Mouse (Mus musculus) thymus, adult 2 months (tissue): ENCODE data around the gene Sgca. TPM values are rescaled to one million over a fixed set of nuclear protein-coding genes. Genes with fewer than 3 reads are reported as not detected.

Experiments
- DNase-seq: peaks from one replicate; pipeline ENCODE4 v3.0.0; 2021
- H3K27ac ChIP-seq: fragments of 200-500 bp; 2 replicates; pipeline ENCODE4 v1.5.1; 2012; ENCODE audit warnings: low read length, control low read depth; ENCODE audit not compliant: control insufficient read depth, insufficient read depth
- H3K27me3 ChIP-seq: fragments of 200-500 bp; 2 replicates; pipeline ENCODE4 v1.6.1; 2012; ENCODE audit warnings: mild to moderate bottlenecking, low read length, moderate library complexity, mixed read lengths; ENCODE audit not compliant: control insufficient read depth, insufficient read depth
- H3K36me3 ChIP-seq: fragments of 200-500 bp; 2 replicates; pipeline ENCODE4 v1.6.1; 2012; ENCODE audit warnings: mild to moderate bottlenecking, low read length, moderate library complexity; ENCODE audit not compliant: control insufficient read depth, insufficient read depth
- H3K4me1 ChIP-seq: fragments of 200-500 bp; replicated peaks from 2 replicates; pipeline ENCODE4 v1.6.1; 2012; ENCODE audit warnings: low read length; ENCODE audit not compliant: control insufficient read depth, insufficient read depth
- H3K4me3 ChIP-seq: fragments of 200-500 bp; 2 replicates; pipeline ENCODE4 v1.5.1; 2012; ENCODE audit warnings: mild to moderate bottlenecking, low read length, control low read depth, moderate library complexity; ENCODE audit not compliant: control insufficient read depth, insufficient read depth
- CTCF ChIP-seq: fragments of 200-500 bp; IDR thresholded peaks from 2 replicates; pipeline ENCODE4 v1.5.1; 2012; ENCODE audit warnings: mild to moderate bottlenecking, control low read depth, low read length, moderate library complexity, borderline replicate concordance; ENCODE audit not compliant: control insufficient read depth, poor library complexity, insufficient read depth; ENCODE audit errors: extremely low read depth
- POLR2A ChIP-seq: fragments of 200-500 bp; IDR thresholded peaks from 2 replicates; pipeline ENCODE4 v1.6.1; 2012; ENCODE audit warnings: mild to moderate bottlenecking, low read length, control low read depth, moderate library complexity; ENCODE audit not compliant: control insufficient read depth, poor library complexity, insufficient read depth; ENCODE audit errors: extremely low read depth
- WGBS: fragments of 180-500 bp; shearing (Covaris S2); methylation state at CpG from one replicate; pipeline ENCODE4 v1.1.7; 2018; 5-methylcytosine and 5-hydroxymethylcytosine counted together
- polyA plus RNA-seq: library from polyadenylated mRNA; depleted of rRNA; stranded (reverse); fragments of >200 nt; gene quantifications from 2 replicates; pipeline ENCODE4 v1.2.3, GENCODE M21; 2012

Sgca gene
- polyA plus RNA-seq, 1 experiment: 59.1 TPM

DNA sequence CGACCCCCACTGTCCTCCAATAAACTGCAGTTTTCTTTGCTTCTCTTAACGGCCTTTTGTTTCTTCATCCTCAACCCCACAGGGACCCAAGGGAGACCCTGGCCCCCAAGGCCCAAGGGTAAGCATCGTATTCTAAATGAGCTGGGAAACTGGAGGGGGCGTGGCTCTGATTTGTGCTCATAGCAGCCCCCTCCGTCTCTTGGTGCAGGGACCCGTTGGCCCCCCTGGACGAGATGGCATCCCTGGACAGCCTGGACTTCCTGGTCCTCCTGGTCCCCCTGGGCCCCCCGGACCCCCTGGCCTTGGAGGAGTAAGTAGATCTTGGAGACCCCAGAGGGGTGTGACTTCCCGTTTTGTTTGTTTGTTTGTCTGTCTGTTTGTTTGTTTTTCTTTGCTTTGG, 37.8 kb downstream of the Sgca start:
- TF ChIP-seq CTCF (no peak), POLR2A (no peak)
- no peak for DNase-seq
- Histone ChIP-seq H3K27ac (no peak overlapping the region), H3K36me3 (no peaks in the 10 kb centered on the region), H3K4me1 (peaks cover 7% of the 10 kb centered on the region), H3K4me3 (no peak overlapping the region), H3K27me3 (peaks cover 3% of the 10 kb centered on the region; the same call in 1 of the 2 replicates)
- WGBS: 32% methylated on average over 9 of the region's 9 CpGs

DNA sequence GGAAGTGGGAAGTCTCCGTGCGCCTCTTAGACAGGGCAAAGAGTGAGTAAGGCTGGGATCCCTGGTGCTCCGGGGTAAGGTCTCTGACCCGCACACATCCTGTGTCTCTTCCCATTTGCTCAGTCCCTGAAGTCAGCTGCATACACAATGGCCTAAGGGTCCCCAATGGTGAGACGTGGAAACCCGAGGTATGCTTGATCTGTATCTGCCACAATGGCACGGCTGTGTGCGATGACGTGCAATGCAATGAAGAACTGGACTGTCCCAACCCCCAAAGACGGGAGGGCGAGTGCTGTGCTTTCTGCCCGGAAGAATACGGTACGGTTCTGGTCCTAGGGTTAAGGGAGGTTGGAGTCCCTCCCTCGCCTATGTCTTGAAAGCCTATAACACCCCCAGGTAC, 38.3 kb downstream of the Sgca start:
- DNase-seq: no peak
- 5% methylated on average over 15 of the region's 15 CpGs for WGBS
- Histone ChIP-seq H3K27ac (no peak overlapping the region), H3K36me3 (no peaks in the 10 kb centered on the region), H3K4me3 (no peak overlapping the region), H3K27me3 (peaks cover 3% of the 10 kb centered on the region; the same call in 1 of the 2 replicates), H3K4me1 (peaks cover 7% of the 10 kb centered on the region)
- TF ChIP-seq POLR2A (no peak), CTCF (no peak)

DNA sequence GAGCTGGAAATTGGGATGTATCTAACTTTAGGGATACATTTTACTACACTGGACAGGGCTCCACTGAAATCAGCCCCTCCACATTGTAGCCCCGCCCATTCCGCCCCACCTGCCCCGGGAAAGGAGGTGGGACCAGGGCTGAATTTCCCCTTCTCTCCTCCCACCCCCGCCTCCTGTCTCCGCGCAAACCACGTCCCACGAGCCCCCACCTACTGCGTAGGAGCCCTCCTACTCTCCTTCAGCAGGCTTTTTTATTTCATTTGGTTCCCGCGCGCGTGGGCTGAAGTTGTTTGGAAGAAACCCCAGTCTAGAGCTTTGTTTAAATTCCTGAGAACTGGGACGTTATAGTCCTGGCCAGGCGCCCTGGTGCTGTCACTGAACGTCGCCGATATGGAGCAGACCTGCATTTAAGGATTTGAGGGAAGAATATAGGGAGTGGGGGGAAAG, 38.8 kb downstream of the Sgca start:
- Histone ChIP-seq H3K27ac (no peak overlapping the region), H3K36me3 (no peaks in the 10 kb centered on the region), H3K4me3 (no peak overlapping the region), H3K4me1 (peaks cover 7% of the 10 kb centered on the region), H3K27me3 (peaks cover 3% of the 10 kb centered on the region; the same call in 1 of the 2 replicates)
- DNase-seq: no peak
- TF ChIP-seq POLR2A: no peak
- no peak for TF ChIP-seq CTCF
- WGBS: 1% methylated on average over 18 of the region's 18 CpGs

- Histone ChIP-seq H3K4me3 (no peak overlapping the region), H3K27me3 (peaks cover 3% of the 10 kb centered on the region; the same call in 1 of the 2 replicates), H3K27ac (no peak overlapping the region), H3K36me3 (no peaks in the 10 kb centered on the region), H3K4me1 (peaks cover 7% of the 10 kb centered on the region)
- peak; percentile 83 for DNase-seq
- WGBS: under 1% methylated on average over 17 of the region's 17 CpGs
- peak; percentile 99 for TF ChIP-seq CTCF
- TF ChIP-seq POLR2A: no peak
These were observed 39.3 kb downstream of the Sgca start for GRCm38 (mm10) chr11:94936851-94937295.

- DNase-seq: no peak
- Histone ChIP-seq H3K27ac (no peak within 1 kb of the TSS), H3K27me3 (peaks cover 3% of the 10 kb centered on the region; the same call in 1 of the 2 replicates), H3K4me1 (peaks cover 7% of the 10 kb centered on the region), H3K36me3 (no peaks in the 10 kb centered on the region), H3K4me3 (no peak within 1 kb of the TSS)
- no peak for TF ChIP-seq CTCF
- no peak for TF ChIP-seq POLR2A
- 49% methylated on average over 19 of the region's 19 CpGs for WGBS
These were observed 40.1 kb downstream of the Sgca start, which contains the start of gene Col1a1 for GRCm38 (mm10) chr11:94936045-94936444. TSS of gene Col1a1 (plus strand) at chr11:94936224.

- Histone ChIP-seq H3K27ac (no peak overlapping the region), H3K4me3 (no peak overlapping the region), H3K4me1 (peaks cover 7% of the 10 kb centered on the region), H3K27me3 (peaks cover 3% of the 10 kb centered on the region; the same call in 1 of the 2 replicates), H3K36me3 (no peaks in the 10 kb centered on the region)
- WGBS: 67% methylated on average over 11 of the region's 11 CpGs
- TF ChIP-seq CTCF: no peak
- no peak for TF ChIP-seq POLR2A
- DNase-seq: no peak
These were observed 41.6 kb downstream of the Sgca start for GRCm38 (mm10) chr11:94934526-94934925.
